Mouse (Mus musculus) adrenal gland, adult (tissue): ENCODE results near the gene Per1.
A peak's percentile ranks its signal among the peaks of the same experiment; 100 is the strongest.

Experiments
- DNase-seq, 2 experiments: peaks; one replicate each; pipeline ENCODE4 v3.0.0; 2022 to 2023; ENCODE audit warnings: low spot score in 1 of 2; ENCODE audit not compliant: inconsistent age in 2 of 2

Gene Per1

DNA sequence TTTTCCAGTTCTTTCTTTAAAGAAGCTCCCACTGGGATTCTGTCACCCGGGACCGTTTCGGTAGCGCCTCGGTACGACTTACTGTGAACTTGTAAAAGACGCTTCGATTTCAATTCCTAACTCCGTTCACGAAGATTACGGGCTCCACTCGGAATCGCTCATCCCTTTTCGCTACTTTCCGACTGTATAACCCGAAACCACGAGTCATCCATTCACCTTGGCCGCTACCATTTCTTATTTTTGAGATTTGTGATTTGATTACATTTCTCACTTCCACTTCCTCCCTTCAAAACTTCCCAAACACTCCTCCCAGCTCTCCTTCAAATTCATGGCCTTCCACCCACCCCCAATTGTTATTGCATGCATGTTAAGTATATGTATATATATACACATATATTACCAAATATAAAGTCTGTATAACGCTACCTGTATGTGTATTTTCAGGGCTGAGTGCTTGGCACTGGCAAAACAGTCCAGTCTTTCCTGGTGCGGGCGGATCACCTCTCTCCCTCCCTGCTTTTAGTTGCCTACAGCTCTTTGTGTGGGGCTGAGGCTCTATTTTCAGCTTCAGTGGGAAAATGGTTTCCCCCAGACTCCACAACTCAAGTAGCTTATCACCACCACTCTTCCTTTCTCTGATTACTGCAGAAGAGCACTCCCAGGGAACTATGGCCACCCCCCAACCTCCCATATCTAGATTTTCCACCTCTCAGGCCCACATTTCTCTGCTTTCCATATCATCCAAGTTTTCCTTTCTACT is 16.2 kb downstream of the Per1 start:
- peak in 1 of 2 experiments; percentile 13 for DNase-seq

DNA sequence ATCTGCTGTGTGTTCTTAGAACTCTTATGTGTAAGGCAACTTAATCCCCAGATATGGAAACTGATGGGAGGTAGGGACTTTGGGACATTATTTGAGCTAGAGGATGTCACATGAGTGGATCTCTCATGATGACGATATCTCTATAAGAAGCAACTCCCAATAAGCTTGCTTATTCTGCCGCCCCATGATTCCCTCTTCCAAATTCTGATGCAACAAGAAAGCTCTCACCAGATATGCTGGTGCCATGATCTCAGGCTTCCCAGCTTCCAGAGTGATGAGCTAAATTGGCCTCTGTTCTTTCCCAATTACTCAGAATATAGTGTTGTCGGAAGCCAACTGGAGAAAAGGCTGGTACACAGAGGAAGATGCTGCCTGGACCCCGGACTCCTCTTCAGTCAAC is 16.8 kb downstream of the Per1 start:
- DNase-seq = peak in 1 of 2 experiments; percentile 34

GRCm38 (mm10) chr11:69114018-69114417 is 19.0 kb downstream of the Per1 start:
- DNase-seq = no peak

DNA sequence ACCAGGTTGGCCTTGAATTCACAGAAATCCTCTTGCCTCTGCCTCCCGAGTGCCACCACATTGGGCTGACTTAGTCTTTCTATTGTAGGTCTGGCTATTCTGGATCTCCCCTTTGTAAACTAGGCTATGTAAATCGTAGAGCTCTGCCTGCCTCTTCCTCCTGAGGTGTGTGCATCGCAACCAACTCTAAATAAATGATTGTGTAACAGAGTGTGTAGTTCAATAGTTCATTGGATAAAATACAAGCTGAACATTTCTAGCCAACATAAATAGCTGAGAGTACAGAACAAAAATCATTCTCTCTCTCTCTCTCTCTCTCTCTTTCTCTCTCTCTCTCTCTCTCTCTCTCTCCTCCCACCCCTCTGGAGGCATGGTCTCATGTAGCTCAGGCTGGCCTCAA is 19.6 kb downstream of the Per1 start:
- DNase-seq = no peak

DNA sequence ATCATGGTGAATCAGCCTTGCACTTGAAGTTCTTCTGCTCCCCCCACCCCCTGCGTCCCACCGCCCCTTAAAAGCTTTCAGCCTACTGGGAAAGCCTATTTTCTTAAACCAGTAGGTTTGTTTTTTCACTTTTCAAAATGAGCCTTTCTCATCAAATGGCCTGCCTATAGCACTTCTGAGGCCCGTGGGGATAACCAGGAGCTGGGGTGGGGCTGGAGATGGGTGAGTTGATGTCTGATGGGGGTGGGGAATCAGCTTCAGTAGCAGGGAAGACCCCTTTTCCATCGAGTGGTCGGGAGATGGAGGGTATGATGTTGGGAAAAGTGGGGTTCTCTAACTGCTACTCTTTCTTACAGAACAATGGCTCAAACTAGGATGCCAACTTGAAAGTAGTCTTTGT is 21.8 kb downstream of the Per1 start:
- DNase-seq = peak; percentile 12 to 35

GRCm38 (mm10) chr11:69117737-69118695 is 23.0 kb downstream of the Per1 start:
- peak; percentile 83 to 92 for DNase-seq

- DNase-seq = peak; percentile 85 to 99
These were observed 23.7 kb downstream of the Per1 start for GRCm38 (mm10) chr11:69118765-69119164.

GRCm38 (mm10) chr11:69119446-69120155 is 24.6 kb downstream of the Per1 start:
- peak; percentile 10 to 37 for DNase-seq

DNA sequence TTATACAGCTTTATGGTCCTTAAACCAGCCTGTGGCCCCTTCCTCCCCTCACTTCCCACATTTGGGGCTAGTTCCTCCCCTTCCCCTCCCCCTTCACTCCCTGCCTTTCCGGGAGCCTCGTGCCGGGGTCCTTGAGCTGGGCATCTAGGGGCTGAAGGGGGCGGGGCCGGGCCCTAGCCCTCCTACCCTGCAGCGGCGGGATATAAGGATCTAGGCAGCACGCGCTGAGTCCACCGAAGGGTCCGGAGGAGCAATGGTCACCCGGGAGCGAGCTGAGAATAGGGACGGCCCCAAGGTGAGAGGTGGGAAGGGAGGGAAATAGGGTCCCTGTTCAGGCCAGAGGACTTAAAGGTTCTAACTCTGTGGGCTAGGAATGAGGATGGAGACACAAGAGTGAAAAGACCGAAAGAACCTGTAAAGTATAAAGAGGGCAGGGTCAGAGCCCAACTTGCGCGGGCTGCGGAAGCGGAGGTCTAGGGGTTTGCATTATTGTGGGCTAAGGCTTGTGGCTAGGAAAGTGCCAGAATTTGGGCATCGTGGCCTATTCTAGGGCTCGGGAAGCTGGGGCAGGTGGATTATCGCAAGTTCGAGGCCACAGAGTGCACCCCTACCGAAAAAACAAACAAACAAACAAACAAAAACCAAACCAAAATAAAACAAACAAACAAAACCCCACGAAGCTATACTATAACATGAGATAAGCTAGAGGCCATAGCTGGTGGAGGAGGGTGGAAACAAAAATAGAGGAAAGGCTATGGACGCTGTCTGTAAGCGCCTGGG is 25.4 kb downstream of the Per1 start, which contains the start of gene Hes7:
Gene Hes7 (plus strand): TSS at position 184 of the 780 bp plus-strand sequence.
- DNase-seq = peak; percentile 41 to 64

DNA sequence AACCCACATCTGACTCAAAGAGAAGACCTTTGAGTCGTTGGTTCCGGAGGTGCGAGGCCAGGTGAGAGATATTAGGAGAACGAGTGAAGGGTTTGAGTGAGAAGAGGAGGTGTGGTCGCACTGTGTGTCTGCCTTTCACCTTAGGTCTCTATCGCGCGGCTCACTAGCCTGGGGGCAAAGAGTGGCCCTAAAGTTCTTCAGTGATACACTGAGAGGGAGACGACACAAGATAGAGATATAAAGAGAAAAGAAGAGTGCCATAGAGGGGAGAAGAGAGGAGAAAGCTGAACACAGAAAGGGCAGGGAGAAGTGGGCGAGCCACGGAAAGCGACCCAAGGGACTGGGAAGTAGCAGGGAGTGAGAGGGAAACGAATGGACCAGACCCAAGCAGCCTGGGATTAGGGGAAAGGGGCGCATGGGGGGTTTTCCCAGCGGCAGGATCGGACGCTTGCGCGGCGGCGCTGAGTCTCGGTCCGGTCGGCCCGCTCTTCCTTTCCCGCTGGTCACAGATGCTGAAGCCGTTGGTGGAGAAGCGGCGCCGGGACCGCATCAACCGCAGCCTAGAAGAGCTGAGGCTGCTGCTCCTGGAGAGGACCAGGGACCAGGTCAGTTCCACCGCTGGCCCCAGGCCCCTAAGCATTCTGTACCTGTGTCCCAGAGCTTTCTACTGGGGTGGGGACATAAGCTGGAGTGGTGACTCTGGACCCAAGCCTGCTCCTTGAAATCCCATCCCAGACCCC is 26.2 kb downstream of the Per1 start:
- peak in 1 of 2 experiments; percentile 59 for DNase-seq

- DNase-seq = peak in 1 of 2 experiments; percentile 85
These were observed 26.8 kb downstream of the Per1 start for GRCm38 (mm10) chr11:69121741-69122335.

GRCm38 (mm10) chr11:69122336-69122951 is 27.4 kb downstream of the Per1 start, which contains the start of gene 9130213A22Rik:
TSS of gene 9130213A22Rik (minus strand) at chr11:69122589.
- peak; percentile 93 to 97 for DNase-seq

- DNase-seq = peak; percentile 90 to 97
These were observed 28.2 kb downstream of the Per1 start for GRCm38 (mm10) chr11:69123056-69123692.

- DNase-seq = peak; percentile 93 to 99
These were observed 28.9 kb downstream of the Per1 start for GRCm38 (mm10) chr11:69123693-69124497.

GRCm38 (mm10) chr11:69124498-69124847 is 29.5 kb downstream of the Per1 start:
- DNase-seq = peak; percentile 59 to 92

GRCm38 (mm10) chr11:69125041-69125851 is 30.2 kb downstream of the Per1 start:
- DNase-seq = peak; percentile 88 to 97

DNA sequence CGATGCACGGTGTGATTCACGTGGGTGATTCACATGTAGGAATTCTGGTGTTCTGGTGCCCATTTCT is 30.7 kb downstream of the Per1 start, which contains the start of gene Aloxe3:
Gene Aloxe3 (plus strand): TSS at position 45 of the 67 bp plus-strand sequence.
- no peak for DNase-seq
